Mouse (Mus musculus): ENCODE results near the gene Cby1.

The Cby1 gene

GRCm38 (mm10) chr15:79708229-79708822 lies 49.3 kb downstream of the Cby1 start:
- no peak for DNase-seq

GRCm38 (mm10) chr15:79715646-79716045 lies 56.6 kb downstream of the Cby1 start:
- DNase-seq, result no peak

- DNase-seq, result no peak
Observed at GRCm38 (mm10) chr15:79716710-79717109, 57.7 kb downstream of the Cby1 start.
